Mouse (Mus musculus) myocyte (in vitro differentiated cells): ENCODE measurements around the gene 1700008O03Rik. TPM values are rescaled to one million over a fixed set of nuclear protein-coding genes. Genes with fewer than 3 reads are reported as not detected.

Experiments used
- H3K27me3 ChIP-seq: one replicate; pipeline ENCODE4 v1.6.1; 2011; ENCODE audit not compliant: control insufficient read depth, insufficient read depth, insufficient read length
- H3K36me3 ChIP-seq: one replicate; pipeline ENCODE4 v1.6.1; 2011; ENCODE audit not compliant: control insufficient read depth, insufficient read depth
- H3K4me2 ChIP-seq: one replicate; pipeline ENCODE4 v1.6.1; 2011; ENCODE audit warnings: low read depth, control low read depth
- H3K4me3 ChIP-seq: one replicate; pipeline ENCODE4 v1.5.1; 2011; ENCODE audit warnings: mild to moderate bottlenecking, control low read depth, moderate library complexity
- H3K79me2 ChIP-seq: one replicate; pipeline ENCODE4 v1.6.1; 2011; ENCODE audit not compliant: control insufficient read depth, insufficient read depth
- H3ac ChIP-seq: one replicate; pipeline ENCODE4 v1.6.1; 2011; ENCODE audit not compliant: control insufficient read depth, insufficient read length
- CEBPB ChIP-seq: IDR thresholded peaks from 2 replicates; pipeline ENCODE4 v1.6.1; 2011; ENCODE audit warnings: mild to moderate bottlenecking, moderate library complexity; ENCODE audit not compliant: poor library complexity, insufficient read depth, severe bottlenecking
- E2F4 ChIP-seq: IDR thresholded peaks from one replicate; pipeline ENCODE4 v1.6.1; 2011; ENCODE audit warnings: mild to moderate bottlenecking, control low read depth, moderate library complexity; ENCODE audit not compliant: insufficient read depth
- MAX ChIP-seq: IDR thresholded peaks from one replicate; pipeline ENCODE4 v1.6.1; 2011; ENCODE audit warnings: low read depth, mild to moderate bottlenecking, control low read depth
- MYOD1 ChIP-seq, 3 experiments: IDR thresholded peaks; one replicate each; pipeline ENCODE4 v1.6.1; 2011; ENCODE audit warnings: control low read depth in 2 of 3, low read depth in 2 of 3, mild to moderate bottlenecking in 2 of 3, moderate library complexity in 1 of 3; ENCODE audit not compliant: insufficient read length in 2 of 3, control insufficient read depth in 1 of 3
- MYOG ChIP-seq, 3 experiments: IDR thresholded peaks; one replicate each; pipeline ENCODE4 v1.6.1; 2011; ENCODE audit warnings: control low read depth in 2 of 3, low read depth in 2 of 3, mild to moderate bottlenecking in 2 of 3; ENCODE audit not compliant: insufficient read length in 2 of 3, control insufficient read depth in 1 of 3, insufficient read depth in 1 of 3
- POLR2A ChIP-seq: IDR thresholded peaks from one replicate; pipeline ENCODE4 v1.6.1; 2011; ENCODE audit warnings: low read depth, mild to moderate bottlenecking, control low read depth, moderate library complexity; ENCODE audit not compliant: insufficient read length
- POLR2AphosphoS2 ChIP-seq: IDR thresholded peaks from one replicate; pipeline ENCODE4 v1.6.1; 2011; ENCODE audit warnings: low read depth, control low read depth; ENCODE audit not compliant: insufficient read length
- REST ChIP-seq: IDR thresholded peaks from one replicate; pipeline ENCODE4 v1.6.1; 2011; ENCODE audit warnings: mild to moderate bottlenecking, control low read depth, moderate library complexity; ENCODE audit not compliant: insufficient read depth, insufficient read length
- SRF ChIP-seq: IDR thresholded peaks from one replicate; pipeline ENCODE4 v1.6.1; 2011; ENCODE audit warnings: low read depth; ENCODE audit not compliant: control insufficient read depth, insufficient read length
- TCF12 ChIP-seq: IDR thresholded peaks from one replicate; pipeline ENCODE4 v1.6.1; 2011; ENCODE audit warnings: mild to moderate bottlenecking, control low read depth; ENCODE audit not compliant: poor library complexity, insufficient read depth, severe bottlenecking
- TCF3 ChIP-seq: IDR thresholded peaks from one replicate; pipeline ENCODE4 v1.6.1; 2011; ENCODE audit warnings: low read depth, control low read depth; ENCODE audit not compliant: insufficient read length
- USF1 ChIP-seq: IDR thresholded peaks from one replicate; pipeline ENCODE4 v1.6.1; 2011; ENCODE audit warnings: low read depth, mild to moderate bottlenecking, control low read depth, moderate library complexity
- polyA plus RNA-seq: library from polyadenylated mRNA; unstranded; fragments of >200 nt; fragmentation: generic; extraction: Trizol; gene quantifications from one replicate; pipeline ENCODE4 v1.2.1, GENCODE M21; 2012; ENCODE audit warnings: missing spikeins

Gene 1700008O03Rik
- polyA plus RNA-seq, 1 experiment, result not detected

DNA sequence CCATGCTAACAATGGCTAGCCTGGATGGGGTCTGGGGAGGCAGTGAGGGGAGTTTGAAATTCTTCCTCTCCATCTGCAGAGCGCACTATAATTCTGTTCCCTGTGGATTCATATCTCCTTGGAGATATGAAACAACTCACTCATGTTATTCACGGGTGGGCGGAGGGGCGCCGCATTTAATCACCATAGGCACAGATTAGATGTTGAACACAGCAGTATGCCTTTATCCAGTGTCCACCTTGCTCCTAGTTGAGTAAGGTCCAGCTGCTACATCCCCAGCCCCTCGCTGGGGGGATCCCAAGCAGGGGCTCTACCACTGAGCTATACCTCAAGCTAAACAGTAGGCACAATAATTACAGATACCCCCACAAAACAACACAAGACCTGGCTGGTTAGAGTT, 30.2 kb downstream of the 1700008O03Rik start:
- H3K36me3 ChIP-seq, result no peaks in the 10 kb centered on the region
- peaks cover 94% of the 10 kb centered on the region for H3K27me3 ChIP-seq
- no peak overlapping the region for H3K4me3 ChIP-seq
- TF ChIP-seq POLR2A (no peak), TCF3 (no peak), USF1 (no peak), CEBPB (no peak), MYOG (IDR thresholded peaks at IDR 0.05; ENCODE audit: control insufficient read depth in 1 of 3, insufficient read depth in 1 of 3, insufficient read length in 2 of 3, low read depth in 2 of 3) (no peak)
- no peak overlapping the region for H3ac ChIP-seq
- H3K79me2 ChIP-seq, result no peaks in the 10 kb centered on the region
- no peak overlapping the region for H3K4me2 ChIP-seq

DNA sequence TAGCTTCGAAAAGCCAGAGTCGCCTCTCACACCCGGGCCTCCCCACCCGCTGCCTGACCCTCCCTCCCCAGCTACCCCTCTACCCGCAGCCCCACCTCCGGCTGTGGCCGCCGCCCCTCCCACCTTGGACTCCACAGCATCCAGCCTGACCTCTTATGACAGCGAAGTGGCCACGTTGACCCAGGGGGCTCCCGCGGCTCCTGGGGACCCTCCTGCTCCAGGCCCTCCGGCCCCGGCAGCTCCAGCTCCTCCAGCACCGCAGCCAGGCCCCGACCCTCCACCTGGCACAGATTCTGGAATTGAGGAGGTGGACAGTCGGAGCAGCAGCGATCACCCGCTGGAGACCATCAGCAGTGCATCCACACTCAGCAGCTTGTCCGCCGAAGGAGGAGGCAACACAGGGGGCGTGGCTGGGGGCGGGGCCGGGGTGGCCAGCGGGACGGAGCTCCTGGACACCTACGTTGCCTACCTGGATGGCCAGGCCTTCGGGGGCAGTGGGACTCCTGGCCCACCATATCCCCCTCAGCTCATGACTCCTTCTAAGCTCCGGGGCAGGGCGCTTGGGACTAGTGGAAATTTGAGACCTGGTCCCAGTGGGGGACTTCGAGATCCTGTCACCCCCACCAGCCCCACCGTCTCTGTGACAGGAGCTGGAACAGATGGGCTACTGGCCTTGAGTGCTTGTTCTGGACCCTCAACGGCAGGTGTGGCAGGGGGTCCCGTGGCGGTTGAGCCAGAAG, 31.8 kb downstream of the 1700008O03Rik start:
- TF ChIP-seq MYOD1 (IDR thresholded peaks at IDR 0.05; ENCODE audit: control insufficient read depth in 1 of 3, insufficient read length in 2 of 3, low read depth in 2 of 3), result no peak
- TF ChIP-seq CEBPB, result no peak
- no peak for TF ChIP-seq POLR2AphosphoS2
- no peak for TF ChIP-seq POLR2A
- no peak for TF ChIP-seq E2F4
- no peak for TF ChIP-seq MYOG (IDR thresholded peaks at IDR 0.05; ENCODE audit: control insufficient read depth in 1 of 3, insufficient read depth in 1 of 3, insufficient read length in 2 of 3, low read depth in 2 of 3)
- no peak for TF ChIP-seq REST
- TF ChIP-seq SRF, result no peak
- no peak for TF ChIP-seq USF1
- no peak for TF ChIP-seq MAX
- TF ChIP-seq TCF3, result no peak
- no peak for TF ChIP-seq TCF12
- no peak overlapping the region for H3K4me3 ChIP-seq
- H3K79me2 ChIP-seq, result no peaks in the 10 kb centered on the region
- H3K36me3 ChIP-seq, result no peaks in the 10 kb centered on the region
- no peak overlapping the region for H3K4me2 ChIP-seq
- no peak overlapping the region for H3ac ChIP-seq
- H3K27me3 ChIP-seq, result peaks cover 96% of the 10 kb centered on the region

DNA sequence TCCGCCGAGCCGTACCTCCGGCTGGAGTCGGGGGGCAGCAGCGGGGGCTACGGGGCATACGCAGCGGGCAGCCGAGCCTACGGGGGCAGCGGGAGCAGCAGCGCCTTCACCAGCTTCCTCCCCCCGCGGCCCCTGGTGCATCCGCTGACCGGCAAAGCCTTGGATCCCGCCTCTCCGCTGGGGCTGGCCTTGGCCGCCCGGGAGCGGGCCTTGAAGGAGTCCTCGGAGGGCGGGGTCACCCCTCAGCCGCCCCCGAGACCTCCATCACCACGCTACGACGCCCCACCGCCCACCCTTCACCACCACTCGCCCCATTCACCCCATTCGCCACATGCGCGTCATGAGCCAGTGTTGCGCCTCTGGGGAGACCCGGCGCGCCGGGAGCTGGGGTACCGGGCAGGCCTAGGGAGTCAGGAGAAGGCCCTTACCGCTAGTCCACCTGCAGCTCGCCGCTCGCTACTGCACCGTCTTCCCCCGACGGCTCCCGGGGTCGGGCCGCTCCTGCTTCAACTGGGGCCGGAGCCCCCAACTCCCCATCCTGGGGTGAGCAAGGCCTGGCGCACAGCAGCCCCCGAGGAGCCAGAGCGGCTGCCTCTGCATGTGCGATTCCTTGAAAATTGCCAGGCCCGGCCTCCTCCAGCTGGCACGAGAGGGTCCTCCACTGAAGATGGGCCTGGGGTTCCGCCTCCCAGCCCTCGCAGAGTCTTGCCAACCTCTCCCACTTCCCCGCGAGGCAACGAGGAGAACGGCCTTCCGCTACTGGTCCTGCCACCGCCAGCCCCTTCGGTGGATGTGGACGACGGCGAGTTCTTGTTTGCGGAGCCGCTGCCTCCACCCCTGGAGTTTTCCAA, 32.6 kb downstream of the 1700008O03Rik start:
- Histone ChIP-seq H3ac (no peak overlapping the region), H3K27me3 (peaks cover 96% of the 10 kb centered on the region), H3K4me3 (no peak overlapping the region), H3K79me2 (no peaks in the 10 kb centered on the region), H3K4me2 (no peak overlapping the region), H3K36me3 (no peaks in the 10 kb centered on the region)
- TF ChIP-seq MAX, result no peak
- TF ChIP-seq CEBPB, result no peak
- TF ChIP-seq SRF, result no peak
- no peak for TF ChIP-seq E2F4
- TF ChIP-seq MYOD1 (IDR thresholded peaks at IDR 0.05; ENCODE audit: control insufficient read depth in 1 of 3, insufficient read length in 2 of 3, low read depth in 2 of 3), result no peak
- no peak for TF ChIP-seq MYOG (IDR thresholded peaks at IDR 0.05; ENCODE audit: control insufficient read depth in 1 of 3, insufficient read depth in 1 of 3, insufficient read length in 2 of 3, low read depth in 2 of 3)
- TF ChIP-seq REST, result no peak
- TF ChIP-seq POLR2A, result no peak
- no peak for TF ChIP-seq POLR2AphosphoS2
- TF ChIP-seq TCF12, result no peak
- TF ChIP-seq USF1, result no peak

DNA sequence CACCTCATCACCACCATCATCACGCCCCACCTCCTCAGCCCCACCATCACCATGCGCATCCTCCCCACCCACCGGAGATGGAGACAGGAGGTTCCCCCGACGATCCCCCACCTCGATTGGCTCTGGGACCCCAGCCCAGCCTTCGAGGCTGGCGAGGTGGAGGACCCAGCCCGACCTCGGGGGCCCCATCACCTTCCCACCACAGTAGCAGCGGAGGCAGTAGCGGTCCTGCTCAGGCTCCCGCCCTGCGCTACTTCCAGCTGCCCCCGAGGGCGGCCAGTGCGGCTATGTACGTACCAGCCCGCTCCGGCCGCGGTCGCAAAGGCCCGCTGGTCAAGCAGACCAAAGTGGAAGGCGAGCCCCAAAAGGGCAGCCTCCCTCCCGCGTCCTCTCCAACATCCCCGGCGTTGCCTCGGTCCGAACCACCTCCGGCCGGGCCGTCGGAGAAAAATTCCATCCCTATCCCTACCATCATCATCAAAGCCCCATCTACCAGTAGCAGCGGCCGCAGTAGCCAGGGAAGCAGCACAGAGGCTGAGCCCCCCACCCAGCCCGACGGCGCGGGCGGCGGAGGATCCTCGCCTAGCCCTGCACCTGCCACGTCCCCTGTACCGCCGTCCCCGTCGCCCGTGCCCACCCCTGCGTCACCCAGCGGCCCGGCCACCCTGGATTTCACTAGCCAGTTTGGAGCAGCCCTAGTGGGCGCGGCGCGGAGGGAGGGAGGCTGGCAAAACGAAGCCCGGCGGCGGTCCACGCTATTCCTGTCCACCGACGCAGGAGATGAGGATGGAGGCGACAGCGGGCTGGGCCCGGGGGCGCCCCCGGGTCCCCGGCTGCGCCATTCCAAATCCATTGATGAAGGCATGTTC, 33.5 kb downstream of the 1700008O03Rik start:
- H3K27me3 ChIP-seq, result peaks cover 95% of the 10 kb centered on the region
- no peak overlapping the region for H3K4me2 ChIP-seq
- no peak overlapping the region for H3ac ChIP-seq
- no peaks in the 10 kb centered on the region for H3K36me3 ChIP-seq
- no peaks in the 10 kb centered on the region for H3K79me2 ChIP-seq
- H3K4me3 ChIP-seq, result no peak overlapping the region
- TF ChIP-seq TCF12 (no peak), SRF (no peak), MYOD1 (IDR thresholded peaks at IDR 0.05; ENCODE audit: control insufficient read depth in 1 of 3, insufficient read length in 2 of 3, low read depth in 2 of 3) (no peak), POLR2AphosphoS2 (no peak), REST (no peak), MAX (no peak), TCF3 (no peak), MYOG (IDR thresholded peaks at IDR 0.05; ENCODE audit: control insufficient read depth in 1 of 3, insufficient read depth in 1 of 3, insufficient read length in 2 of 3, low read depth in 2 of 3) (no peak), E2F4 (no peak), USF1 (no peak), POLR2A (no peak), CEBPB (no peak)
